Comparison of ENCODE assay signal across 9 mouse cellular contexts in the genomic region with DNA sequence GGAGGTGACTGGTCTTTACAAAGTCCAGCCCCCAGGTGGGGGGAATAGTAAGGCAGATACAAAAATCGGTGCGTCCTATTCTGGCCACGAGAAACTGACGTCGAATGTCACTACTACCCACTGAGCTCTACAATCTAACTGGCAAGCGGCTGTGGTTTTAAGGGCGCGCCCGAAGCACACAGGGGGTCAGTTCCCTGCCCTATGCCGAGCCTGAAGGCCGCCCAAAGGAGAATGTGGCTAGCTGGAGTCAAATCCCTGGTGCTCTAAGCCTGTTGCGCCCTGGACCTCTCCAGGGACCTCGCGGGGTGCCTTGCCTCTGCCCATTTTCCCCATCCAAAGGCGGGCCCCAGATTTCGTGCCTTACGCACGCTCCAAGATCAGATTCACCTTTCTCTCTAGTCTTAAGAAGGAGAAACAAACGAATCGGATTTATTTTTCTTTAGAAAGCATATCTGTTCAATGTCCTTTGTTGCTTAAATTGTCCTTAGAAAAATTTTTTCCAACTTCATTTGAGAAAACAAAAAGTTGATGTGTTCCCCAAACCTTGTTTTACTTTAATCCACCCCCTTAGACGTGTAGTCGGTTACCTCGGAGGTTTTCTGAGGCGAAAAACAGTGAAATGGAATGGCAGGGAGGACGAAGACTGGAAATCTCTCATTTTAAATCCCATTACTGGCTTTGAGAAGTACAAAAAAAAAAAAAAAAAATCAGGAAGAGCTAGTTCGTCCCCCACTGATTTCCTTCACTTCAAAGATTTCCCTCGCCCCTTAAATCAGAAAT.
DNase-seq lines count a peak whose midpoint lies in the region; ATAC-seq and TF ChIP-seq lines count a peak whose summit lies in the region.
"Had no signal": no experiment of that assay in that cellular context is flagged by ENCODE, and none has a peak within 500 bp of the region (broad histone marks: within the 10 kb centered on the region; RNA-seq: fewer than 3 reads in every experiment).

No protein-coding gene starts in this region.

- peaks cover 71% of the 10 kb centered on the region for H3K27me3 ChIP-seq in heart, postnatal 0 days (ENCODE audit: control insufficient read depth, insufficient read depth, low read length)
- peaks cover 74% of the 10 kb centered on the region for H3K27me3 ChIP-seq in liver, postnatal 0 days (ENCODE audit: insufficient read depth, low read length)

- no peak for ATAC-seq in heart, postnatal 0 days (ENCODE audit: insufficient read depth, low read depth)
- ATAC-seq in liver, postnatal 0 days: no peak

- DNase-seq in embryo, embryonic 10 days (ENCODE audit: low spot score): peak; percentile 15
- no peak for DNase-seq in embryo, embryonic 11 days
- DNase-seq in adrenal gland, postnatal 25 days: peak; percentile 22
- no peak for DNase-seq in heart, postnatal 0 days (ENCODE audit: low spot score)
- DNase-seq in liver, postnatal 0 days: no peak
- DNase-seq in layer of hippocampus, postnatal 10 days (ENCODE audit: low spot score in 2 of 2): no peak
- DNase-seq in urinary bladder, adult 18-20 months (ENCODE audit: low spot score in 2 of 2): no peak
- DNase-seq in frontal cortex, adult 2 months (ENCODE audit: extremely low spot score in 1 of 2, low spot score in 1 of 2): no peak

- no peak for TF ChIP-seq EP300 in heart, postnatal 0 days (IDR thresholded peaks at IDR 0.05; ENCODE audit: low read depth)
- TF ChIP-seq EP300 in liver, postnatal 0 days (IDR thresholded peaks at IDR 0.05; ENCODE audit: low read depth): no peak

- peaks cover 12% of the 10 kb centered on the region; the same call in 1 of the 2 replicates for H3K4me1 ChIP-seq in heart, postnatal 0 days (ENCODE audit: control insufficient read depth, insufficient read depth)
- peaks cover 25% of the 10 kb centered on the region for H3K4me1 ChIP-seq in liver, postnatal 0 days (ENCODE audit: insufficient read depth)

- no peaks in the 10 kb centered on the region for H3K9me3 ChIP-seq in heart, postnatal 0 days (replicated peaks; ENCODE audit: control insufficient read depth, low read length)
- H3K9me3 ChIP-seq in liver, postnatal 0 days (ENCODE audit: low read length): no peaks in the 10 kb centered on the region

- no peak for TF ChIP-seq CTCF in heart, postnatal 0 days (IDR thresholded peaks at IDR 0.05; ENCODE audit: low read depth)
- TF ChIP-seq CTCF in liver, postnatal 0 days (IDR thresholded peaks at IDR 0.05; ENCODE audit: low read depth): no peak

- no peak overlapping the region for H3K27ac ChIP-seq in heart, postnatal 0 days (ENCODE audit: low read depth)
- H3K27ac ChIP-seq in liver, postnatal 0 days (ENCODE audit: low read depth): no peak overlapping the region
- H3K27ac ChIP-seq: liver, embryonic 14.5 days had no signal

- peak overlapping the region; percentile 37 for H3K4me3 ChIP-seq in heart, postnatal 0 days (ENCODE audit: low read depth, low read length)
- peak overlapping the region; percentile 30; the same call in 1 of the 2 replicates for H3K4me3 ChIP-seq in liver, postnatal 0 days (ENCODE audit: low read depth, low read length)

- no peak overlapping the region for H3K9ac ChIP-seq in heart, postnatal 0 days (replicated peaks; ENCODE audit: low read depth, low read length)
- H3K9ac ChIP-seq in liver, postnatal 0 days (replicated peaks): no peak overlapping the region
- H3K9ac ChIP-seq: liver, embryonic 14.5 days had no signal

- peak overlapping the region; percentile 57 for H3K4me2 ChIP-seq in heart, postnatal 0 days (ENCODE audit: low read depth, low read length)
- H3K4me2 ChIP-seq in liver, postnatal 0 days (ENCODE audit: low read depth, low read length): no peak overlapping the region

- 3% methylated on average over 27 of the region's 27 CpGs for WGBS in heart, postnatal 0 days
- whole genome bisulfite sequencing in liver, postnatal 0 days (ENCODE audit: insufficient replicate concordance): 3% methylated on average over 27 of the region's 27 CpGs

- no peaks in the 10 kb centered on the region for H3K36me3 ChIP-seq in heart, postnatal 0 days (replicated peaks; ENCODE audit: control insufficient read depth, insufficient read depth, low read length)
- H3K36me3 ChIP-seq in liver, postnatal 0 days (replicated peaks; ENCODE audit: insufficient read depth, low read length): no peaks in the 10 kb centered on the region

Comparison
In these comparisons a context has a peak if more than half of its experiments do, and no peak if none do; other contexts are left out.
1. DNase-seq: peak in embryo, embryonic 10 days (single experiment) and adrenal gland, postnatal 25 days (single experiment); none in embryo, embryonic 11 days (single experiment), heart, postnatal 0 days (single experiment), liver, postnatal 0 days (single experiment), layer of hippocampus, postnatal 10 days (0 of 2), urinary bladder, adult 18-20 months (0 of 2) and frontal cortex, adult 2 months (0 of 2).